Mouse (Mus musculus): ENCODE measurements around the gene Actrt2.

Gene Actrt2

DNA sequence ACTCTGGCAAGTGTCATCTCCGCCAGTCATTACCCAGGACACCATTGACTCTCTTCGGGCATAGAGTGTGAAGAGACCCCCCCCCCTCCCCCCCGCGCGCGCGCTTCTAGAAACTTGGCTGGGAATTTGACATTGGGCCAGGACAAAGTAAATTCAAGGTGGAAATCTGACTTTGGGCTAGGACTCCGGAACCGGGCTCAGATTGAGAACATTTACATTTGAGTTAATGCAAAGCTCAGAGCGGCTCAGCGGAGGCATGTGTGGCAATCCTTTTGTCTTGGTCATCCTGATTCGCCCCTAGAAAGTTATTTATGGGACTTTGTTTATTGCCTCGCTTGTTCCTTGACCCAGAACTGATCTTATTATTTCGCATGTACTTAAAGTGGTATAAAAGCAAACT is 14.6 kb upstream of the Actrt2 start:
- no peak for DNase-seq

GRCm38 (mm10) chr4:154675441-154676000 is 7.9 kb upstream of the Actrt2 start:
- no peak for DNase-seq

GRCm38 (mm10) chr4:154674966-154675365 is 7.3 kb upstream of the Actrt2 start:
- DNase-seq: no peak

GRCm38 (mm10) chr4:154674541-154674940 is 6.9 kb upstream of the Actrt2 start:
- peak; percentile 11 to 15 for DNase-seq

GRCm38 (mm10) chr4:154673986-154674385 is 6.3 kb upstream of the Actrt2 start:
- DNase-seq: no peak

DNA sequence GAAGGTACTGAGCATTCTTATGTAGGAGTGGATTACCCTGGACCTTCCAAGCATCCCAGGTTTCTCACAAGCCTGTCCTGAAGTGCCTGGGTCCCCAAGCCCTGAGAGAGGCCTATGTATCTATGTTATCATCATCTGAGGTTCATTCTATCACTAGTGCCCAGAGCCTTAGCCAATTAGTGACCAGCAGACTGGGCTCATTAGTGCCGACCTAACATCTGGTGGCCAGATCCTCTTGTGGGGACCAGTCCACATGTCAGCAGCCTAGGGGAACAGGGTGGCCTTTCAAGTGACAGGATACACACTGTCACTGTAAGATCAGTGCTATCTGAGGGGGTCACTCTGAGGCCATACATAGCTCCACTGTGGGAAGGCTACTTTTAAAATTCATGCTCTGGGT is 4.4 kb upstream of the Actrt2 start:
- DNase-seq: no peak

GRCm38 (mm10) chr4:154671232-154671912 is 3.7 kb upstream of the Actrt2 start:
- DNase-seq: no peak

GRCm38 (mm10) chr4:154662681-154663215 is 4.9 kb downstream of the Actrt2 start:
- no peak for DNase-seq

DNA sequence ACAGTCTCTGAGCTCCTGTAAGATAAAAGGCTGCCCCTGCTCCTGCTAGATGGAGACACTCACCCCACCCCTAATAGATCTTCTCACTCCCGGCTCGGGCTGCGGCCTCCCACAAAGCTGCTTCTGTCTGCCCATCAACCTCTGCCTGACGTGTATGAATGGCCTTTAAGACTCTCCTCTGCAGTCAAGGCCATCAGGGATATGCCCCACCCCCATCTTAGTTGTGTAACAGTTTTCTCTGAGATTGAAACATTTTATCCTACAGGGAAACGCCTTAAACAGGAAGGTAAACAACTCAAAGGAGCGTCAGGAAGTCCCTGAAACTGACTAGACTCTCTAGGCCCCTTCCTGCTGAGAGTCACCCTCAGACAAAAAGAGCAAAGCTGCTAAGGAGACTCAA is 6.4 kb downstream of the Actrt2 start:
- DNase-seq: no peak

GRCm38 (mm10) chr4:154660025-154660424 is 7.6 kb downstream of the Actrt2 start:
- DNase-seq: no peak

DNA sequence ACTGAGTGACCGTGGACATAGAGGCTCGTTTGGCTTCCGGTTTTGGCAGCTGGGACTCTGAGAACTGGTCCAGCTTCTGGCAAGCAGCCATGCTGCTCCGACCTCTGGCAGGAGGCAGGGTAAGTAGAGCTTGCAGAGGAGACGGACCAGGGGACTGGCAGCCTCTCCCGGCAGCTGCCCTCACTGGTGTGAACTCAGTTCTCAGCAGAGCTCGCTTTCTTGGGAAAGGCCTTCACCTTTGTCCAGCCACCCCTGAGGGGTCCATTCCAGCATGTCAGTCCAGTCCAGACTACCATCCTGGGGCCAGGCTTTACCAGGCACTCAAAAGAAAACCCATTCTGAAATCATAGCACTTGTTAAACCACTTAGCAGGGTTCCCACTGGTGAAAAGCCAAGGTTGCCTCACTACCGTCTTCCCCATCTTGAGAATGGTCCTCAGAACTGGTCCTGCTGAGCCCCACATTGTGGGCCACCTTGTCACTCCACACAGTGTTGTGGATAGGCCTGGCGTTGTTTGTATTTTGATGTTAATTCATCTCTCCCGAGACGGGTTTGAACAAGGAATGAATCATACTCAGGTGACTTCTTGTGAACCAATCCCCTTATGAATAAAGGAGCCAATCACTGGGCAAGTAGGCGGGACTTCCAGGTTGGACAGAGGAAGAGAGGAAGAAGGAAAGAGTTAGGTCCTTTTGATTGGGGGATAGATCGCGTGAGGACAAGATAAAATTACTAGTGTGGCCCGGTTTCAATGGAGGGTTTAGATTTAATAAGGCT is 12.3 kb downstream of the Actrt2 start:
- peak in 1 of 2 experiments; percentile 8 for DNase-seq

DNA sequence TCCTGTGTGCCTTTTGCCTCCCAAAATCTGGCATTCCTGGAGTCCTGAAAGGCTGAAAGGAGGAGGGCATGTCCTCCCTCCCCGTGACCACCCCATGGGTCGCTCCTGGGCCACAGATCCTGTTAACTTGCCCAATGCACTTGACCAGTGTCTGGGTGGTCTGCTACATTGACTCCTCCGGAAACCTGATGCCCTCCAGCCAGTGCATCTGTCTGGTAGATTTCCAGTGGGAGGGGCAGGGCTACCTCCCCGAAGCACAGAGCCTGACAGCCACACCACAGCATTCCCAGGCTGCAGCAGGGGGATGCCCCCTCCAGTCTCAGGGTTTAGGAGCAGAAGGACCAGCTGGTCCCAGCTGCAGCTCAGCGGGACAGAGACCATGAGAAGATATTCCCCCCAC is 15.2 kb downstream of the Actrt2 start:
- DNase-seq: no peak

GRCm38 (mm10) chr4:154649083-154649747 is 18.5 kb downstream of the Actrt2 start:
- no peak for DNase-seq

DNA sequence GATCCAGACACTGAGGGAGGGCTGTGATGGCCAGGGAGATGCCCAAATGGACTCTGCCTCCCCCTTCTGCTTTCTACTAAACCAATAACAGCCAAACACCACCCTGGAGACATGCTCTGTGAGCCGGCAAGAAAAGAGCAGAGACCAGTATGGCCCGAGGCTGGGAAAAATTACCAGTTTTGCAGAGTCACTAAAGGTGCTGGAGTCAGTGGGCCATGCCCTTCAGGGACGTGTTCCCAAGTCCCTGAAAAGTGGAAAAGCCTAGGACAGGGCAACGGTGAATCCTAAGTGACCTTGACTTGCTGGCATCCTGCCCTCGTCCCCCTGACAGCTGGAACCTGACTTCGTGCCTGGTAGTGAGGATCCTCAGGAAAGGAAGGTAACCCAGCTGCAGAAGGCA is 25.2 kb downstream of the Actrt2 start:
- no peak for DNase-seq

- no peak for DNase-seq
Measured at GRCm38 (mm10) chr4:154641296-154642110, 26.2 kb downstream of the Actrt2 start.

DNA sequence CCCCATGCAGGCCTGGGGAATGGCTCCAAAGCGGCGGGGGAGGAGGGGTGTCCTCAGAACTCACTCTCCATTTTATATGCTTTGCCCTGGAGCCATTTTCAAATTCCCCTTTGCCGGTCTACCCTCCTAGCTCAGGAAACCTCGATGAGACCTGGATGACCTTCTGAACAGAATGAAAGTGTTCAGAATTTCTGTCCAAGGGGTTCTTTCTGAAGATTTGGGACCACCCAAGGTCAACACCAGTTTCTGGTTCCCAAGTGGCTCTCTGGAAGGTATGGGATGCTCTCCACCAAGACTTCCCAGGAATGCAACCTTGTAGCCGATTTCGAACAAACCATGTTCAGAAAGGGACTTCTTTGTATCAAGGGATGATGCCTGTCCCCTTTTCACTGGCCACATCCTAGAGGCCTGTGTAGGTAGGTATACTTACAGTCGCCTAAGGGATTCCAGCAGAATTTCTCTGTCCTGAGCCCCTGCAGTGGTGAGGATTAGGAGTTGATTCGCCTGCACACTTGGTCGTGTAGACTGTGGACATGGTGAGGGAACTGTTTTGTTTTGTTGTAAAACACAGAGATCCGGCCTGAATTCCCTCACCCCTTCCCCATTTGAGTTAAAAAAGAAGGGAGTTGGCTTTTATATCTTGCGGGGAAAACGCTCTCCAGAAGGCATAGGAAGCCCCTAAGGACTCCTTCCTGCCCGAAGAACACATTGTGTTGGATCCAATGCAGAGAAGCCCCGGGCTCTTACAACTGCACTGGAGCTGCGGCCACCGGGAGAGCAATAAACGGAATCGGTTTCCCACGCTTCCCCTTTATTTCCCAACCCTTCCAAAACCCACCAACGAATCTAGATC is 27.0 kb downstream of the Actrt2 start:
- DNase-seq: no peak

DNA sequence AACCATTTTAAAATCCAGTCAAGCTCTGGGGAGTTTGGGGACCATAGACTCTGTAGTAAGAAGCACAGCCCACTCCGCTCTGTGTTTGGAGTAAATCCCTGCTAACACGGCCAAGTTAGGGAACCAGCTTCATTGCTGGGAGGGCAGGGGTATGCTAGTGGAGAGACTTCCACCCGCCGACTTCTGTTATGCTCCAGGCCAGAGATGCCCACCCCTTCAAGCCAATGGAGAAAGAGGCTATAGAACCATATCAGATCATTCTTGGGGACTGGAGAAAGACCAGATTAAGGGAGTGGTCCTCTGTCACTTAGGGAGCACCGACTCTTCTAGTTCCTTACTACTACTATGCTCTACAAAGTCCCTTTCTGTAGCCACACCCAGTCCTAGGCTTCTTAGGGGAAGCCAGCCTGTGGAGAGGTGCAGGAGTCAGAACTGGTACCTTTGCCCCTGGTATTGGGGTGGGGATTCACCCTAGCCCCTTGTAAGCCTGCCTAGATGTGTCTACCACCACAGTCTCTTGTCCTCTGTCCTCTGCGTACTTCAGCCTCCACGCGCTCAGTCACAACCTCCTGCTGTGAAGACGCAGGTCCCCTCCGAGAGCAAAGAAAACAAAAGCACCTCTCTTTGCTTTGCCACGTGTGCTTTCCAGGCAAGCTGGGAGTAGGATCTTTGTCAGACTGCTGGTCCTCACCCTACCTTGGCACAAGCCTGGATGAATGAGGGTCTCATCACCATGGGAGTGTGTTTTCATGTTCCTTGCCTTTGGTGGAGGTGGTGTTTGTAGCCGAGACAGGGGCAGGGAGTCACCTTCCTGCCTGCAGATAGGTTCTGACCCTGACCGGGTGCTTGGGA is 27.9 kb downstream of the Actrt2 start:
- DNase-seq: no peak

DNA sequence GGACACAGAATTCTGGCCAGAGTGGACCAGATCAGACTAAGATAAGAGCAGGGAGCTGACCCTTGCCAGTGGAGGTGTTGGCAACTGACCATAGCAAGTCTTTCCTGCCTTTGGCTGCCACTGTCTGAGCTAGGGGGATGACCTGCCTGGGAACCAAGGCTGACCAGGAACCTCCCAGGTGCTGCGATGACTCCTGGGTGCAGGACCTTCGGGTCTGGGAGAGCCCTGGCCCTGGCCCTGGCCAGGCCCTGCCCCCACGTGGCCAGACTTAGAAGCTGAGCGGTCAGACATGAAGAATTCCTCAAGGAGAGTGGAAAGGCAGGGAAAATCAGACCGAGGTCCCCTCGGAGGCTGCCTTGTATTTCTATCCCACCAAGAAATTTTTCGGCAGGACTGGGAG is 28.5 kb downstream of the Actrt2 start:
- no peak for DNase-seq

- DNase-seq: no peak
Measured at GRCm38 (mm10) chr4:154638320-154638886, 29.3 kb downstream of the Actrt2 start.

Measured in cerebellum, adult 18-20 months (tissue).